Mouse (Mus musculus) myocyte (in vitro differentiated cells): ENCODE data around the gene Psmd2.

Source experiments
- CEBPB ChIP-seq: IDR thresholded peaks from 2 replicates; pipeline ENCODE4 v1.6.1; 2011; ENCODE audit warnings: mild to moderate bottlenecking, moderate library complexity; ENCODE audit not compliant: poor library complexity, insufficient read depth, severe bottlenecking
- E2F4 ChIP-seq: IDR thresholded peaks from one replicate; pipeline ENCODE4 v1.6.1; 2011; ENCODE audit warnings: mild to moderate bottlenecking, control low read depth, moderate library complexity; ENCODE audit not compliant: insufficient read depth
- MAX ChIP-seq: IDR thresholded peaks from one replicate; pipeline ENCODE4 v1.6.1; 2011; ENCODE audit warnings: low read depth, mild to moderate bottlenecking, control low read depth
- MYOD1 ChIP-seq, 3 experiments: IDR thresholded peaks; one replicate each; pipeline ENCODE4 v1.6.1; 2011; ENCODE audit warnings: control low read depth in 2 of 3, low read depth in 2 of 3, mild to moderate bottlenecking in 2 of 3, moderate library complexity in 1 of 3; ENCODE audit not compliant: insufficient read length in 2 of 3, control insufficient read depth in 1 of 3
- MYOG ChIP-seq, 3 experiments: IDR thresholded peaks; one replicate each; pipeline ENCODE4 v1.6.1; 2011; ENCODE audit warnings: control low read depth in 2 of 3, low read depth in 2 of 3, mild to moderate bottlenecking in 2 of 3; ENCODE audit not compliant: insufficient read length in 2 of 3, control insufficient read depth in 1 of 3, insufficient read depth in 1 of 3
- POLR2A ChIP-seq: IDR thresholded peaks from one replicate; pipeline ENCODE4 v1.6.1; 2011; ENCODE audit warnings: low read depth, mild to moderate bottlenecking, control low read depth, moderate library complexity; ENCODE audit not compliant: insufficient read length
- POLR2AphosphoS2 ChIP-seq: IDR thresholded peaks from one replicate; pipeline ENCODE4 v1.6.1; 2011; ENCODE audit warnings: low read depth, control low read depth; ENCODE audit not compliant: insufficient read length
- REST ChIP-seq: IDR thresholded peaks from one replicate; pipeline ENCODE4 v1.6.1; 2011; ENCODE audit warnings: mild to moderate bottlenecking, control low read depth, moderate library complexity; ENCODE audit not compliant: insufficient read depth, insufficient read length
- TCF12 ChIP-seq: IDR thresholded peaks from one replicate; pipeline ENCODE4 v1.6.1; 2011; ENCODE audit warnings: mild to moderate bottlenecking, control low read depth; ENCODE audit not compliant: poor library complexity, insufficient read depth, severe bottlenecking
- TCF3 ChIP-seq: IDR thresholded peaks from one replicate; pipeline ENCODE4 v1.6.1; 2011; ENCODE audit warnings: low read depth, control low read depth; ENCODE audit not compliant: insufficient read length
- USF1 ChIP-seq: IDR thresholded peaks from one replicate; pipeline ENCODE4 v1.6.1; 2011; ENCODE audit warnings: low read depth, mild to moderate bottlenecking, control low read depth, moderate library complexity

DNA sequence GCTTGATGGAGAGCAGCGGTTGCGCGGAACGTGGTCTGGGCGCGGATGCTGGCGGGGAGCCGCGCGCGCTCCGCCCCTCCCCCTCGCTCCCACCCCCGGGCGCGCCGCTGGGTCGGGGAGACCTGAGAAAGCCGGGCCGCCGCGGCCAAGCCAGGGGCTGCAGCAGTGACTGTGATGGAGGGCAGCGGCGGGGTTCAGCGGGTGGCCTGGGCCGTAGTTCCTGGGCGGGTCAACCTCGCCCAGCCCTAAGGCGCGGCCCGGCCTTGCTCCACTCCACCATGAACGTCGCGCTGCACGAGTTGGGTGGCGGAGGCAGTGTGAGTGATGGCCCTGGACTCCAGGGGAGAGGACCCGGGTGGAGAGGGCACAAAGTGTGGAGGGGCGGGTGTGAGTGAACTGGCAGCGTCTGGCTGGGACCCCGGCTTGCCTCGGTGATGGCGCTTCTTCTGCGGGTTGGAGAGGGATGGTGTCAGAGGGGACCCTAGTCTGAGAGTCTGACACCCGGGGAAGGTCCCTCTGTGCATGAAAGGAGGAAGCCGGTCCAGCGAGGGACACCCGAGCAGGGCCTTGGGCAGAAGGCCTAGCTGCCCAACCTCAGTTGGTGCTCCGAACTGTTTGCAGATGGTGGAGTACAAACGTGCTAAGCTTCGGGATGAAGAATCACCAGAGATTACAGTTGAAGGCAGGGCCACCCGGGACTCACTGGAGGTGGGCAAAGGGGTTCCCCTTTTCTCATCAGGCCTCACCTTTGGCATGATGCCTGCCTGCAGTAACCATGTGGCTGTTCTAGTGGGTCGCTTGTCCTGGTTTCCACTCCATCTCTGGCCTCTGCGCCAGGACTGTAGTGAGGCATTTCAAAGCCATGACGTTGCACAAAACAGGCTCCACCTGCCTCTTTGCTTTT is 21.5 kb upstream of the Psmd2 start, which contains the start of gene Ece2:
- TF ChIP-seq POLR2A (peak; percentile 64), MYOG (IDR thresholded peaks at IDR 0.05; ENCODE audit: control insufficient read depth in 1 of 3, insufficient read depth in 1 of 3, insufficient read length in 2 of 3, low read depth in 2 of 3) (no peak), MAX (no peak), USF1 (no peak), POLR2AphosphoS2 (peak; percentile 38), TCF12 (no peak), CEBPB (no peak), MYOD1 (IDR thresholded peaks at IDR 0.05; ENCODE audit: control insufficient read depth in 1 of 3, insufficient read length in 2 of 3, low read depth in 2 of 3) (no peak), E2F4 (no peak), TCF3 (no peak), REST (no peak)
